ENCODE assay signal across 27 mouse cellular contexts in the genomic region with DNA sequence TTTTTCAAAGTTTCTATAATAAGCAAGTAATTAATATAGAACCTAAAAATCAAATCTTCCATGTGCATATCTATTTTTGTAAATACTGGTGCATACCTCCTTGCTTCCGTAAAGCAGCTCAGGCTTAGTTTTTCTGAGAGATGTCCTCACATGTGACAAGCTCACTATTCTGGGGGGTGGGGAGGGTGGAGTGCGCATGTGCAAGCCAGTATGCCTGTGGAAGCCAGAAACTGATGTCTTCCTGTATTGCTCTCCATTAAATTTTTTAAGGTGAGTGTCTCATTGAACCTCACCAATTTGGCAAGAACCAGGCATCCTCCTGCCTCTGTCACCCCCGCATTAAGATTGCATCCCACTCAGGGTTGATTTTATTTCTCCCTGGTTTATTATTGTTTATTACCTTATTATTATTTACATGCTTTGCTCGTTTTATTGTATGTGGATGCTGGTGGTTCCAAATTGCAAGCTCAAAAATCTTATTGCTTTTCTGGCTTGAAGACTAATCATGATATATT.
DNase-seq lines count a peak whose midpoint lies in the region; ATAC-seq and TF ChIP-seq lines count a peak whose summit lies in the region.
"Had no signal": no experiment of that assay in that cellular context is flagged by ENCODE, and none has a peak within 500 bp of the region (broad histone marks: within the 10 kb centered on the region; RNA-seq: fewer than 3 reads in every experiment).

No protein-coding gene starts in this region.

- TF ChIP-seq CTCF in forebrain, postnatal 0 days (IDR thresholded peaks at IDR 0.05; ENCODE audit: low read depth) = no peak
- TF ChIP-seq CTCF in midbrain, postnatal 0 days (IDR thresholded peaks at IDR 0.05) = no peak

- peak; percentile 30 for DNase-seq in forebrain, embryonic 14.5 days (ENCODE audit: low spot score)
- DNase-seq in forebrain, postnatal 0 days = no peak
- peak; percentile 56 for DNase-seq in midbrain, postnatal 0 days (ENCODE audit: low spot score)
- DNase-seq in midbrain, embryonic 11.5 days (ENCODE audit: low spot score, missing footprints) = no peak
- DNase-seq in cerebellum, postnatal 14 days = peak; percentile 80 to 90
- no peak for DNase-seq in thymus, postnatal 0 days (ENCODE audit: low spot score)
- no peak for DNase-seq in testis, postnatal 14 days (ENCODE audit: low spot score)
- DNase-seq: heart, postnatal 4 days; kidney, adult 2 months; kidney, postnatal 36 days; liver, postnatal 0 days; lung, postnatal 4 days; retina, postnatal 1 day; thymus, adult 18-20 months; thymus, postnatal 36 days had no signal

- no peak overlapping the region for H3K27ac ChIP-seq in forebrain, embryonic 14.5 days (ENCODE audit: low read depth, low read length)
- no peak overlapping the region for H3K27ac ChIP-seq in forebrain, postnatal 0 days (ENCODE audit: low read depth, low read length)
- H3K27ac ChIP-seq in midbrain, postnatal 0 days (ENCODE audit: low read depth, low read length) = no peak overlapping the region
- no peak overlapping the region for H3K27ac ChIP-seq in midbrain, embryonic 11.5 days (ENCODE audit: low read depth, low read length)
- H3K27ac ChIP-seq: heart, adult 2 months; hindbrain, embryonic 14.5 days; intestine, embryonic 15.5 days; liver, embryonic 12.5 days; midbrain, embryonic 13.5 days had no signal

- ATAC-seq in forebrain, embryonic 14.5 days = no peak
- ATAC-seq in forebrain, postnatal 0 days = no peak
- no peak for ATAC-seq in midbrain, postnatal 0 days (ENCODE audit: low FRiP score)
- no peak for ATAC-seq in midbrain, embryonic 11.5 days (ENCODE audit: low FRiP score)
- ATAC-seq: CD4-positive, CD25-positive, alpha-beta regulatory T cell, adult 4 months; intestine, embryonic 15.5 days; liver, embryonic 12.5 days; liver, postnatal 0 days; lung, postnatal 0 days had no signal

- 91% methylated on average over 4 of the region's 4 CpGs for WGBS in forebrain, embryonic 14.5 days
- 75% methylated on average over 4 of the region's 4 CpGs for whole genome bisulfite sequencing in forebrain, postnatal 0 days
- whole genome bisulfite sequencing in midbrain, postnatal 0 days = 93% methylated on average over 4 of the region's 4 CpGs
- 92% methylated on average over 4 of the region's 4 CpGs for WGBS in midbrain, embryonic 11.5 days

- no peaks in the 10 kb centered on the region for H3K27me3 ChIP-seq in forebrain, embryonic 14.5 days (replicated peaks; ENCODE audit: control insufficient read depth, insufficient read depth, low read length)
- H3K27me3 ChIP-seq in forebrain, postnatal 0 days (ENCODE audit: insufficient read depth, low read length) = no peaks in the 10 kb centered on the region
- no peaks in the 10 kb centered on the region for H3K27me3 ChIP-seq in midbrain, postnatal 0 days (ENCODE audit: insufficient read depth, low read length)
- H3K27me3 ChIP-seq in midbrain, embryonic 11.5 days (ENCODE audit: control insufficient read depth, insufficient read depth, low read length) = no peaks in the 10 kb centered on the region
- H3K27me3 ChIP-seq: forebrain, embryonic 13.5 days; heart, embryonic 12.5 days; intestine, embryonic 15.5 days; liver, embryonic 12.5 days; megakaryocyte, embryonic 14.5 days; midbrain, embryonic 13.5 days had no signal

- no peaks in the 10 kb centered on the region for H3K36me3 ChIP-seq in forebrain, embryonic 14.5 days (ENCODE audit: control insufficient read depth, insufficient read depth, low read length)
- no peaks in the 10 kb centered on the region for H3K36me3 ChIP-seq in forebrain, postnatal 0 days (ENCODE audit: insufficient read depth)
- H3K36me3 ChIP-seq in midbrain, postnatal 0 days (ENCODE audit: insufficient read depth, low read length) = no peaks in the 10 kb centered on the region
- no peaks in the 10 kb centered on the region for H3K36me3 ChIP-seq in midbrain, embryonic 11.5 days (ENCODE audit: control insufficient read depth, insufficient read depth, low read length)
- H3K36me3 ChIP-seq: heart, embryonic 12.5 days; intestine, embryonic 15.5 days; liver, embryonic 12.5 days; midbrain, embryonic 13.5 days had no signal

- no peak overlapping the region for H3K4me3 ChIP-seq in forebrain, embryonic 14.5 days (ENCODE audit: low read depth, low read length)
- H3K4me3 ChIP-seq in forebrain, postnatal 0 days (ENCODE audit: low read depth, low read length) = no peak overlapping the region
- no peak overlapping the region for H3K4me3 ChIP-seq in midbrain, postnatal 0 days (ENCODE audit: low read depth, low read length)
- no peak overlapping the region for H3K4me3 ChIP-seq in midbrain, embryonic 11.5 days (ENCODE audit: low read depth, low read length)
- H3K4me3 ChIP-seq: forebrain, embryonic 13.5 days; heart, adult 2 months; heart, embryonic 12.5 days; intestine, embryonic 15.5 days; layer of hippocampus, adult 2 months; left cerebral cortex, adult 2 months; liver, embryonic 12.5 days; megakaryocyte, embryonic 14.5 days; midbrain, embryonic 13.5 days had no signal

- peaks cover 5% of the 10 kb centered on the region; the same call in 1 of the 2 replicates for H3K4me1 ChIP-seq in forebrain, embryonic 14.5 days (ENCODE audit: control insufficient read depth, insufficient read depth, low read length)
- peaks cover 5% of the 10 kb centered on the region; the same call in 1 of the 2 replicates for H3K4me1 ChIP-seq in forebrain, postnatal 0 days (ENCODE audit: insufficient read depth)
- H3K4me1 ChIP-seq in midbrain, postnatal 0 days (ENCODE audit: insufficient read depth, low read length) = no peaks in the 10 kb centered on the region
- no peaks in the 10 kb centered on the region; the same call in 1 of the 2 replicates for H3K4me1 ChIP-seq in midbrain, embryonic 11.5 days (ENCODE audit: control insufficient read depth, insufficient read depth, low read length)
- H3K4me1 ChIP-seq: heart, embryonic 12.5 days; intestine, embryonic 15.5 days; liver, embryonic 12.5 days had no signal

- H3K9me3 ChIP-seq in forebrain, embryonic 14.5 days (replicated peaks; ENCODE audit: control insufficient read depth, low read length) = no peaks in the 10 kb centered on the region
- H3K9me3 ChIP-seq in forebrain, postnatal 0 days (ENCODE audit: low read length) = no peaks in the 10 kb centered on the region
- no peaks in the 10 kb centered on the region for H3K9me3 ChIP-seq in midbrain, postnatal 0 days (ENCODE audit: low read length)
- H3K9me3 ChIP-seq in midbrain, embryonic 11.5 days (ENCODE audit: control insufficient read depth, low read length) = no peaks in the 10 kb centered on the region
- H3K9me3 ChIP-seq: forebrain, embryonic 13.5 days; heart, embryonic 12.5 days; intestine, embryonic 15.5 days; liver, embryonic 12.5 days; megakaryocyte, embryonic 14.5 days; midbrain, embryonic 13.5 days had no signal

- no peak overlapping the region for H3K9ac ChIP-seq in forebrain, embryonic 14.5 days (ENCODE audit: low read length)
- no peak overlapping the region for H3K9ac ChIP-seq in forebrain, postnatal 0 days
- H3K9ac ChIP-seq in midbrain, postnatal 0 days (replicated peaks; ENCODE audit: low read length, poor library complexity, severe bottlenecking) = no peak overlapping the region
- no peak overlapping the region for H3K9ac ChIP-seq in midbrain, embryonic 11.5 days (ENCODE audit: low read length)
- H3K9ac ChIP-seq: forebrain, embryonic 13.5 days; heart, embryonic 12.5 days; hindbrain, embryonic 14.5 days; intestine, embryonic 15.5 days; liver, embryonic 12.5 days; liver, postnatal 0 days; midbrain, embryonic 13.5 days had no signal

- H3K4me2 ChIP-seq in forebrain, embryonic 14.5 days (ENCODE audit: low read length) = no peak overlapping the region
- no peak overlapping the region for H3K4me2 ChIP-seq in forebrain, postnatal 0 days (ENCODE audit: low read depth)
- H3K4me2 ChIP-seq in midbrain, postnatal 0 days (ENCODE audit: low read depth, low read length, poor library complexity, severe bottlenecking) = no peak overlapping the region
- H3K4me2 ChIP-seq in midbrain, embryonic 11.5 days = no peak overlapping the region
- H3K4me2 ChIP-seq: forebrain, embryonic 13.5 days; heart, embryonic 12.5 days; hindbrain, embryonic 14.5 days; intestine, embryonic 15.5 days; liver, embryonic 12.5 days; midbrain, embryonic 13.5 days had no signal

Comparison
In these comparisons a context has a peak if more than half of its experiments do, and no peak if none do; other contexts are left out.
1. DNase-seq: peak in forebrain, embryonic 14.5 days (single experiment), midbrain, postnatal 0 days (single experiment) and cerebellum, postnatal 14 days (2 of 2); none in forebrain, postnatal 0 days (single experiment), midbrain, embryonic 11.5 days (single experiment), thymus, postnatal 0 days (single experiment) and testis, postnatal 14 days (single experiment).